Mouse (Mus musculus): ENCODE results near the gene Ltv1.

Gene Ltv1

DNA sequence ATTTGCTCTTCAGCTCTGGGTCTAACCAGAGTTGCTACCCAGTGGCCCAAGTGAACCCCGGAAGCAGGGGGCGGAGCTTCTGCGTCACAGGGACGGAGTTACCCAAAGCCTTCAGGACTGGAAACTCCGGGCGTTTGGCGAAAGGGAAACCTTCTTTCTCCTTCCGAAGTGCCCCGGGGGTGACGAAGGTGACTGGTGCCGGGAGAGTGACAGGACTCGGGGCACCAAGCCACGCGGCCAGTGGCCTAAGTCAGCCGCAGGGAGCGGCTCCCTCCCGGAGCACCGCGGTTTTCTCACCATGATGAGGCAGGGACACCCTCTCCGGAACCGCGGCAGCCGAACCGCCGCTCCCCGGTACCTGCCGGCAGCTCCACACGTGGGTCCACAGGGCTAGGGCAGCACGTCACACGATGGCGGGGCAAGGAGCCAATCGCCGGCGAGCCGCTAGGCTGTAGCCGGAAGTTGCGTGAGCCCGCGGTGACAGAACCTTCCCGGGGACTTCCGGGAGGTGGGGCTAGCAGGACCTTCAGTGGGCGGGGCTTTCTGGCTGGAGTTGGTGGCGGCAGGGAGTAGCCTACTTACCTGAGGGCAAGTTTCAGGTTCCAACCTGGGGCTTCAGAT is at the start of gene Ltv1:
Gene Ltv1, minus strand, starts transcription at position 438 of the 621 bp plus-strand sequence.
- peak; percentile 79 to 92 for DNase-seq (ENCODE audit: low read depth in 1 of 2, low spot score in 2 of 2)

DNA sequence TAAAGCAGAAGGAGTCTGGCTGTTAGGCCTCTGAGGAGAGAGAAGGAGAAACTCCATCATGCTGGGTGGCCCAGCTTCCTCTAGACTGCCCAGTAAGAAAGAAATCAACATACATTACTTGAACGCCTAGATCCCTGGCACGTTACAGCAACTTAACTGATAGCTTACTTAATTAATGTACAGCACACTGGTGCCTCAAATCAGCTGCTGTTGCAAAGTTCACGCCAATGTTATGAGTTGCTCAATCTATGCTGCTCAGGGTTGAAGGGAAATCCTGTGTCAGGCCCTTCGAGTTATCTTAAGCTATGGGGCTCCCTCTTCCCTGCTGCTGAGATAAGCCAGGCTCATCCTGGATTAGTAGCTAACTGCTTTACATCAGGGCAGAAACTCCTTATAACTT is 47.5 kb upstream of the Ltv1 start:
- no peak for DNase-seq (ENCODE audit: low read depth in 1 of 2, low spot score in 2 of 2)

DNA sequence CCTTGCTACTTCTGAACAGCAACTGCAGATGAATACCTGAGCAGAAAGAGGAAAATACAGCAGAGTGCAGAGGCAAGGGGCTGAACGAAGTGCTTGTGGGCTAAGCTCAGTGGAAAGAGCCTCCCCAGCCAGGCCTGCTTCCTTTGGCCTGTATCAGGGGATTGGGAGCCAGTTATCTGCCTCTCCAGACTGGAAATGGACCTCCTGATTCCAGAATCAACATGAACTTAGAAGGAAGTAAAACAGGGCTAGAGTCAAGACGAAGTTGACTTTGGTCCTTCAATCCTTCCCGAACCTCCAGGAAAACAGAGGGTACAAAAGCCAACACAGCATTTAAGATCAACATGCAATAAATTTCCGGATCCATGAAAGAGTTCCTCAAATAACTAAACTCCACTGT is 45.2 kb upstream of the Ltv1 start:
- DNase-seq (ENCODE audit: low read depth in 1 of 2, low spot score in 2 of 2) = no peak

GRCm38 (mm10) chr10:13236866-13237265 is 43.9 kb upstream of the Ltv1 start:
- DNase-seq (ENCODE audit: low read depth in 1 of 2, low spot score in 2 of 2) = no peak

- DNase-seq (ENCODE audit: low read depth in 1 of 2, low spot score in 2 of 2) = no peak
Measured at GRCm38 (mm10) chr10:13234503-13234902, 41.5 kb upstream of the Ltv1 start.

- no peak for DNase-seq (ENCODE audit: low read depth in 1 of 2, low spot score in 2 of 2)
Measured at GRCm38 (mm10) chr10:13233941-13234340, 41.0 kb upstream of the Ltv1 start.

DNA sequence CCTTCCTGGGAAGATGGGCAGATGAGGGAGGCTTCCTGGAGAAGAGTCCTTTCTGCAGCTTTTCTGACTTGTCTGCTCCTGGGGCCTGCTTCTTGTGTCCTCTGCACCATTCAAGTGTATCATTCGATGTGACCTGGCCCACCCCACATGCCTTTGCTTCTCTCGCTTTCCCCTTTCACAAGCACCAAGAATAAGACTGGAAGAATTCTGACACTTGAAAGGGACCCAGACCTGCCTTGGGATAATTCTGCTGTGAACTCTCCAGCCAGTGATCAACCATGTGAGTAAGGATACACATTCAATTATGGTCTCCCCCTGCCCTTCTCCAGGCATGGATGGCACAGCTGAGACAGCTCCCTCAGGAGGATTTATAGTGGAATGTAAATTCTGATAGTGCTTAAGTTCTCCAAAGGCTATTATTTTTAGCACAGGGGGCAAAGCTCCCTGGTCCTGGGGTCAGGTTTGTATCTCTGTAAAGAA is 40.2 kb upstream of the Ltv1 start:
- no peak for DNase-seq (ENCODE audit: low read depth in 1 of 2, low spot score in 2 of 2)

DNA sequence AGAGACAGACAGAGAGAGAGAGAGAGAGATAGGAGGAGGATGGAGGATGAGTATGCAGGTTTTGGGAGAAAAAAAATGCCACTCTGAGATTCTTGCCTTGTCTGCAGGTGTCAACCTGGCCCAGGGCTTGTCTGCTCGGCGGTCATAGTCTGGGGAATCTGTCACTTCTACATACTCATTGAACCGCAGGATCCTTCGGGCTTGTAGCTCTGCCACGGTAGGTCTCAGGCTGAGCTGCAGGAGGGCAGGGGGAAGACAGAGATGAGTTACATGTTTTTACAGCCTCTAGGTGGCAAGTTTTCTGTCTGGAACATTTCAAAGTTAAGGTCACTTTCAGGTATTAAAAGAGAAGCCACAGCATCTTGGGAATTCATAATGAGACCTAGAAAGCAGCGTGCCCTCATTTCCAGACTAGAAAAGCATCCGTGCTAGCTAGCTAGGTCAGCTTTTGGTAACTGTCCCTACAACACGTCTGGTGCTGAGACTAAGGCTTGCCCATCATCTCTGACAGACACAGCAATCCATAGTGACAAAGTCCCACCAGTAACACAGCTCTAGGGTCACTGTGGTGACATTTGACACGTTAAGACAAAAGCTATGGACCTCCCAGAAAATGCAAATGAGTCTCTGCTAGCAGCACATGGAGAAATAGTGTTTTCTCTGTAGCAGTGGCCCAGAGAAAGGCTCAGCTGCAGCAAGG is 39.6 kb upstream of the Ltv1 start:
- no peak for DNase-seq (ENCODE audit: low read depth in 1 of 2, low spot score in 2 of 2)

DNA sequence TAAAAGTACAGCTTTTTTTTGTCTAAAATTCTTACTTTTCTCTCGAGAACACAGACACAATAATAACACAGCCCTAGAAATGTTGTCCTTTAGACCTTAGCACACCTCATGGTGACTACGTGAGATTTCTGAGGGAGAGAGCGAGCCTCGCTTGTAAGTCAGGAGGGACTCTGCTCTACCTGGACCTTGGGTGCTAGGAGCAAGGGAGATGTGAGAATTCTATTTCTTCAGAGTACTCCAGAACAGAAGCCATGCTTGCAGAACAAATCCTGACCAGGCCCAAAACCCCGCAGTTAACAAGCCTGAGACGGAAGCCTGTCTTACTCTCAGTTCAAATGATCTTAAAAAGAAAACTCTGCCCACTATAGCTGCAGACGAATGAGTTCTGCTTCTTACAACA is 37.7 kb upstream of the Ltv1 start:
- no peak for DNase-seq (ENCODE audit: low read depth in 1 of 2, low spot score in 2 of 2)

GRCm38 (mm10) chr10:13225377-13226063 is 32.6 kb upstream of the Ltv1 start:
- no peak for DNase-seq (ENCODE audit: low read depth in 1 of 2, low spot score in 2 of 2)

DNA sequence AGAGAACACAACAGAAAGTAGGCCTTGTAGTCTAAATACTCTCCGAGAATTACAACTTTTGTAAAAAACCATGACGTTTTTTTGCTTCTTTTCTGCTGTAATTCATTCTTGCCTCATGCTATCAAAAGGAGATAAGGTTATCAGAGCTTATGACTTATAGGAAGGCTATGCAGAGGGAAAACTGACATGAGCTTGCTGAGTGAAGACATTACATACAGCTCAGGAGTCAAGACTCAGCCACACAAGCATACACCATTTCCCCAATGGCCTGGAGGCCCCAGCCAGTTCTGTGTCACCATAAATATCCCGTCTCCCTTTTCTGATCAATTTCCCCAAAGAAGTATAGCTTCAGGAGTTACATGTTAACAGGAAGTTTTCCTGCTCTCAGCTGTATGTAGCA is 29.2 kb upstream of the Ltv1 start:
- no peak for DNase-seq (ENCODE audit: low read depth in 1 of 2, low spot score in 2 of 2)

DNA sequence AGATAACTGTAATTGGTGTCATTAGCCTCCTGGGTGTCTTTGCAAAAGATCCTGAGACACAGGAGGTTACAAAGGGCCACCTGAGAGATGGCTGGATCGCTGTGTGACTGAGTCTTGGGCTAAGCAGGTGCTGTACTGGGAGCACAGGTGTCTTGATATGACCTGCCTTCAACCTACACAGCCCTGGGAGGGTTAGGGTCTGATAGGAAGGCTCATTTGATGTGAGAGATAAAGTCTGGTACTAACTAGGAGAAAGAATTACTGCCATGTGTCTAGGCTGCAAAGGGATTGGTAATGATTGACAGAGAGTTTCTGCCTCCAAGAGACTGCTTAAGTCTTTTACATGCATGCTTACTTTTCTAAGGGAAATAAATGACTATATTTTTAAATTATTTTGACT is 27.1 kb upstream of the Ltv1 start:
- DNase-seq (ENCODE audit: low read depth in 1 of 2, low spot score in 2 of 2) = no peak

DNA sequence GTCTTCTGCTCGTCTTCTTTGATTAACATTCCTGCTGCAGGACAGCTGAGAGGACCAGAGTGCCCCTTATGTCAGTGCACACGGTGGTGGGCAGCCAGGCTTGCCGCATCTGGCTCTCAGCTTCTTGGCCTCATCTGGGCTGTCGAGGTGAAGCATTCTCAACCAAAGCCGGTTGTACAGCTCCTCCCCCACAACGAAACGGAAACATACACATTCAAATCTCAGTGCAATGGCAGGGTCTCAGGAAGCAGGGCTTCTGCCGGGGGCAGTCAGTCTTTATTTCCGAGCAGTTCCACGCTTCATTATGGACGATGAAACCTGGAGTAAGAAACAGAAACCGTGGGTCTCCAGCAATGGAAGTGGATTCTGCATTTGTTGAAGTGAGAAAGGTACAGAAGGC is 21.0 kb upstream of the Ltv1 start:
- no peak for DNase-seq (ENCODE audit: low read depth in 1 of 2, low spot score in 2 of 2)

GRCm38 (mm10) chr10:13212829-13213228 is 19.9 kb upstream of the Ltv1 start:
- DNase-seq (ENCODE audit: low read depth in 1 of 2, low spot score in 2 of 2) = no peak

DNA sequence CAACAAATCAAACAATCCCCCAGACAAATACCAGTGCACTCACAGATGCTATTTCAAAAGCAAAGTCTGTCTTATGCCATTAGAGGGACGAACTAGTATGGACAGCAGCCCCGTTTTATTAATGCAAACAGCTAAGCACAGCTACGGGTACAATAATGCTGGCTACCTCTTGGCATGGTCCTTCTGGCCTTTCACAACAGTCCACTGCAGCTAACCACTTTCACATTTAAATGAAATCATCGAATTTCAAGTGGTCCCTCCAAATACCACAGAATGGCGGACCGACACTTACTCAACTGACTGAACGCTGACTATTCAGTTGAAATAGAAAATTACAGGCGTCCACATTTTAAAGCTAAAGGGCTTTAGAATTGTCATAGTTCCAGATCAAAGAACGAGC is 19.4 kb upstream of the Ltv1 start:
- no peak for DNase-seq (ENCODE audit: low read depth in 1 of 2, low spot score in 2 of 2)

- no peak for DNase-seq (ENCODE audit: low read depth in 1 of 2, low spot score in 2 of 2)
Measured at GRCm38 (mm10) chr10:13209930-13210637, 17.1 kb upstream of the Ltv1 start.

DNA sequence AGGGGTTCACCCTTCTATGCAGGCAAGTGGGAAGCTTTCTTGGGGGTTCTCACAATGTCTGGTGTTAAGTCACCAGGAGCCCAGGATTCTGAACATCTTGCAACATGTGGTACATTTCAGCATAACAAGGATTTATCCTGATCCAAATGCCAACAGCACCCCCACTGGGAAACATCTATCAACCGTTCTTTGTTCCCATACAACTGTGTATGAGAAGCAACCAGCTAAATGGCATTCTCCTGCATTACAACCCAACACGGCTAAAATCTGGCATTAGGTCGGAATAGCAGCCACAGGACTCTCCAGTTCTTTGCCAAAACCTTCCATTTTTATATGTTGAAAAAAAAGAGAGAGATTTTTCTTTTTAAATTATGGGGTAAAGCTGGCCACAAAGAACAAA is 16.5 kb upstream of the Ltv1 start:
- DNase-seq (ENCODE audit: low read depth in 1 of 2, low spot score in 2 of 2) = no peak

- no peak for DNase-seq (ENCODE audit: low read depth in 1 of 2, low spot score in 2 of 2)
Measured at GRCm38 (mm10) chr10:13209061-13209460, 16.1 kb upstream of the Ltv1 start.

DNA sequence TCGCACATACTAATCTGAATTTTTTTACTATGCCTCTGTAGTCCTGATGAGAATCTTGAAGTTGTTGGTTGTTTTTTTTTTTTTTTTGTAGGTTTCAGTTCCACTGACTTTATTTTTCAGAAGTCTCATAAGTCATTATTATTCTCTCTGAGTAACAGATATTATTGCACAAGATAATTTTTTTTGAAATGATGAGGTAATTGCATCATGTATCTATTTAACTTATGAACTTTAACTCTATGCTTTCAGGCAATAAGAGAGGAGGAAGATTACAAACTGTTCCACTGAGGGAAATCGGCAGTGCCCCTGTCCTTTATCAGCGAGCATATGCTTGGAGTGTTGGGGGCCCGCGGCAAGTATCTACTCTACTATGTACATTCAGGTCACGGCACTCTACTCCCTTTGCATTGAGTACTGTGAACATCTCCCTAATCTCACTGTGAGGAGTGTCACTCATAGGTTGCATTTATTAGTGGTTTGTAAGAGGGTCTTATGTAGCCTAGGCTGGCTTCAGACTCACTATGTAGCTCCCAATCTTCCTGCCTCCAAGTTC is 8.8 kb upstream of the Ltv1 start:
- no peak for DNase-seq (ENCODE audit: low read depth in 1 of 2, low spot score in 2 of 2)

DNA sequence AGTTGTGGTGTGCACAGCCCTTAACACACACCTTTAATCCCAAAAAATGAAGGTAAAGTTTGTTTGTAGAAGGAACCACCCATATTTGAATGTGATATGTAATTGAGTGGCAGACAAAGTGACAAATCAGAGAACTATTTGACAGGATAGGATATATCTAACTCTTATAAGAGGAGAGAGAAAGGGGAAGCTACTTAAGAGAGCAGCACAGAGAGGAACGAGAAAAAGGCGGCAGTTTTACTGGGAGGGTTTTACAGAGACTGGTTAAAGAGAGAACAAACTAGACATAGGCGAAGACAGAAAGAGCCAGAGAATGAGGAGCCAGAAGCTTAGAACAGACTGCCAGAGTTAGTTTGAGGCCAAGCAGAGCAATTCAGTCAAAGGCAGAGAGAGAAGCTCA is 7.9 kb upstream of the Ltv1 start:
- no peak for DNase-seq (ENCODE audit: low read depth in 1 of 2, low spot score in 2 of 2)

DNA sequence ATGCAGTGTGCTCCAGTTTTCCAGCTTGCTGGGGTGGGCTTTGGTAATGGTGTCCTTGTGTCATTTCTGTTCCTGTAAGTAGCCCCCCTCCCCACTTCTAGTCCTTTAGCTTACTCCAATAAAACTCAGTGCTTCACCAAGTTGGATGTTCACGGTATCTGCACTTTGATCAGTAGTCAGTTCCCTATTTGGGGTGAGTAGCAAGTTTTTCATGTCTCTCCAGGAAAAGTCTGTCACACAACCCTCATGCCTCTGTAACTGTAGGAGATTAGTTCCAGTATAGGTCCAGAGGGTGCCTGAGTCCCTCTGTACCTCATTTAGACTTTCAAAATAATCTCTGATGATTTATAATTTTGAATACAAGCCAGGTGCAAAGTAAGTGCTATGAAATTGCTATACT is 6.3 kb upstream of the Ltv1 start:
- no peak for DNase-seq (ENCODE audit: low read depth in 1 of 2, low spot score in 2 of 2)

Data from monocyte, adult 2 months (primary cell).